Mouse (Mus musculus): ENCODE results near the gene Cdhr5. TPM values are rescaled to one million over a fixed set of nuclear protein-coding genes. Genes with fewer than 3 reads are reported as not detected.

Cdhr5 gene
- polyA plus RNA-seq, 1 experiment from 2014 or later = not detected

MicroRNA genes within 50 kb of the gene (microRNA counts, 519-probe panel; counts per million panel counts)
- 2,973 counts per million, percentile 66 among the panel's probes with 10 or more counts for microRNA mmu-miR-210

Small RNAs within 50 kb of the gene (microRNA-seq; reads per million reads assigned to microRNA genes)
- 300 reads per million, percentile 65 among the genes with 10 or more reads in this experiment for gene Mir210

Other genes with a start within 250 kb of the Cdhr5 start
- gene Gm17387, start 247.7 kb downstream of the Cdhr5 start, polyA plus RNA-seq (2015; fragmentation: Nextera tagmentation; extraction: Ambion mirVana) = not detected in 2 replicates
- 59.2 and 64.1 TPM in 2 replicates for gene B4galnt4, start 215.7 kb downstream of the Cdhr5 start, polyA plus RNA-seq (2015; fragmentation: Nextera tagmentation; extraction: Ambion mirVana)
- gene Pkp3, start 198.6 kb downstream of the Cdhr5 start, polyA plus RNA-seq (2015; fragmentation: Nextera tagmentation; extraction: Ambion mirVana) = 0.84 TPM in 1 of 2 replicates, not detected in the other
- gene Sigirr, start 176.2 kb downstream of the Cdhr5 start, polyA plus RNA-seq (2015; fragmentation: Nextera tagmentation; extraction: Ambion mirVana) = 2.3 and 2.7 TPM in 2 replicates
- gene Ano9, start 159.0 kb downstream of the Cdhr5 start, polyA plus RNA-seq (2015; fragmentation: Nextera tagmentation; extraction: Ambion mirVana) = 0.36 and 0.42 TPM in 2 replicates
- 83.3 and 86.2 TPM in 2 replicates for gene Ptdss2, start 154.4 kb downstream of the Cdhr5 start, polyA plus RNA-seq (2015; fragmentation: Nextera tagmentation; extraction: Ambion mirVana)
- gene Rnh1, start 103.9 kb downstream of the Cdhr5 start, polyA plus RNA-seq (2015; fragmentation: Nextera tagmentation; extraction: Ambion mirVana) = 40.6 and 44.4 TPM in 2 replicates
- 181 and 195 TPM in 2 replicates for gene Hras, start 82.8 kb downstream of the Cdhr5 start, polyA plus RNA-seq (2015; fragmentation: Nextera tagmentation; extraction: Ambion mirVana)
- 12.8 and 13.8 TPM in 2 replicates for gene Lrrc56, start 82.6 kb downstream of the Cdhr5 start, polyA plus RNA-seq (2015; fragmentation: Nextera tagmentation; extraction: Ambion mirVana)
- gene Lmntd2, start 62.7 kb downstream of the Cdhr5 start, polyA plus RNA-seq (2015; fragmentation: Nextera tagmentation; extraction: Ambion mirVana) = 0.87 and 1.4 TPM in 2 replicates
- 24.0 and 26.3 TPM in 2 replicates for gene Rassf7, start 60.9 kb downstream of the Cdhr5 start, polyA plus RNA-seq (2015; fragmentation: Nextera tagmentation; extraction: Ambion mirVana)
- 77.3 and 85.7 TPM in 2 replicates for gene Phrf1, start 48.0 kb downstream of the Cdhr5 start, polyA plus RNA-seq (2015; fragmentation: Nextera tagmentation; extraction: Ambion mirVana)
- 2.1 and 4.2 TPM in 2 replicates for gene Irf7, start 10.3 kb downstream of the Cdhr5 start, polyA plus RNA-seq (2015; fragmentation: Nextera tagmentation; extraction: Ambion mirVana)
- gene Sct, start 2.3 kb upstream of the Cdhr5 start, polyA plus RNA-seq (2015; fragmentation: Nextera tagmentation; extraction: Ambion mirVana) = 1.6 and 1.8 TPM in 2 replicates
- gene Drd4, start 15.2 kb upstream of the Cdhr5 start, polyA plus RNA-seq (2015; fragmentation: Nextera tagmentation; extraction: Ambion mirVana) = 0.74 and 0.96 TPM in 2 replicates
- 224 and 234 TPM in 2 replicates for gene Deaf1, start 50.9 kb upstream of the Cdhr5 start, polyA plus RNA-seq (2015; fragmentation: Nextera tagmentation; extraction: Ambion mirVana)
- 63.0 and 63.3 TPM in 2 replicates for gene Tmem80, start 51.0 kb upstream of the Cdhr5 start, polyA plus RNA-seq (2015; fragmentation: Nextera tagmentation; extraction: Ambion mirVana)
- gene Eps8l2, start 62.1 kb upstream of the Cdhr5 start, polyA plus RNA-seq (2015; fragmentation: Nextera tagmentation; extraction: Ambion mirVana) = 0.49 and 0.66 TPM in 2 replicates
- 292 and 298 TPM in 2 replicates for gene Taldo1, start 115.4 kb upstream of the Cdhr5 start, polyA plus RNA-seq (2015; fragmentation: Nextera tagmentation; extraction: Ambion mirVana)
- 57.2 and 59.5 TPM in 2 replicates for gene Gatd1, start 137.3 kb upstream of the Cdhr5 start, polyA plus RNA-seq (2015; fragmentation: Nextera tagmentation; extraction: Ambion mirVana)
- 111 and 113 TPM in 2 replicates for gene Cend1, start 152.7 kb upstream of the Cdhr5 start, polyA plus RNA-seq (2015; fragmentation: Nextera tagmentation; extraction: Ambion mirVana)
- 109 and 120 TPM in 2 replicates for gene Slc25a22, start 161.1 kb upstream of the Cdhr5 start, polyA plus RNA-seq (2015; fragmentation: Nextera tagmentation; extraction: Ambion mirVana)
- 3.4 and 3.8 TPM in 2 replicates for gene Pidd1, start 167.2 kb upstream of the Cdhr5 start, polyA plus RNA-seq (2015; fragmentation: Nextera tagmentation; extraction: Ambion mirVana)
- gene Rplp2, start 170.6 kb upstream of the Cdhr5 start, polyA plus RNA-seq (2015; fragmentation: Nextera tagmentation; extraction: Ambion mirVana) = 597 and 636 TPM in 2 replicates
- gene Pnpla2, start 178.4 kb upstream of the Cdhr5 start, polyA plus RNA-seq (2015; fragmentation: Nextera tagmentation; extraction: Ambion mirVana) = 17.7 and 20.1 TPM in 2 replicates
- 7.6 and 8.7 TPM in 2 replicates for gene Cracr2b, start 184.3 kb upstream of the Cdhr5 start, polyA plus RNA-seq (2015; fragmentation: Nextera tagmentation; extraction: Ambion mirVana)
- 18.8 and 20.5 TPM in 2 replicates for gene Cd151, start 190.6 kb upstream of the Cdhr5 start, polyA plus RNA-seq (2015; fragmentation: Nextera tagmentation; extraction: Ambion mirVana)
- 82.4 and 83.8 TPM in 2 replicates for gene Polr2l, start 198.3 kb upstream of the Cdhr5 start, polyA plus RNA-seq (2015; fragmentation: Nextera tagmentation; extraction: Ambion mirVana)
- gene Tspan4, start 198.5 kb upstream of the Cdhr5 start, polyA plus RNA-seq (2015; fragmentation: Nextera tagmentation; extraction: Ambion mirVana) = 49.1 and 55.3 TPM in 2 replicates

All from midbrain, embryonic 15.5 days (tissue).